Mouse (Mus musculus): Measurements from ENCODE around the gene Gdnf. TPM values are rescaled to one million over a fixed set of nuclear protein-coding genes. Genes with fewer than 3 reads are reported as not detected.

The Gdnf gene
- polyA plus RNA-seq, 1 experiment, result 0.46 TPM

DNA sequence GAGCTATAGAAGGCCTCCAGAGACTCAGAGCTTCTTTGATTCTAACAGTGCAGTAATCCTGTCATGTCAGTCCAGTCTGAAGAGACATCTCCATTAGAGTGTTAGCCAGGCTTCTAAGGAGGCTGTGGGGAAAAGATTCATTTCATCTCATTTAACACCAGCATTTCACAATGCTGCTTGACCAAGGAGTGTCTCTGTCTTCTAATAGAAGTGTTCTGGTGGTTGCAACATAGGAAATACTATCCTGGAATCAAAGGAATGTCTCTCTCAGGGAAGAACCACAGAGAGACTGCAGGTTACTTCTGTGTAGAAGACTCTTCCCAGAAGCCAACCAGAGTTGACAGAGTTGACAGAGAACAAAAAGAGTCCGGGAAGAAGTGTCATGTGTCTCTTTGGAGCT, 31.0 kb downstream of the Gdnf start:
- no peak overlapping the region for H3K27ac ChIP-seq (ENCODE audit: insufficient read depth, low read length)
- no peak overlapping the region for H3K4me3 ChIP-seq (ENCODE audit: insufficient read depth, low read length)
- no peaks in the 10 kb centered on the region for H3K4me1 ChIP-seq (ENCODE audit: control insufficient read depth, insufficient read depth, low read length)
- TF ChIP-seq CTCF (IDR thresholded peaks at IDR 0.05; ENCODE audit: extremely low read depth, insufficient read depth, low read length) (no peak), POLR2A (IDR thresholded peaks at IDR 0.05; ENCODE audit: extremely low read depth, insufficient read depth, low read length) (no peak)

- Histone ChIP-seq H3K4me1 (ENCODE audit: control insufficient read depth, insufficient read depth, low read length) (no peaks in the 10 kb centered on the region), H3K4me3 (ENCODE audit: insufficient read depth, low read length) (no peak overlapping the region), H3K27ac (ENCODE audit: insufficient read depth, low read length) (no peak overlapping the region)
- TF ChIP-seq CTCF (IDR thresholded peaks at IDR 0.05; ENCODE audit: extremely low read depth, insufficient read depth, low read length) (no peak), POLR2A (IDR thresholded peaks at IDR 0.05; ENCODE audit: extremely low read depth, insufficient read depth, low read length) (no peak)
These were observed 31.8 kb downstream of the Gdnf start for GRCm38 (mm10) chr15:7842398-7842797.

- TF ChIP-seq POLR2A (IDR thresholded peaks at IDR 0.05; ENCODE audit: extremely low read depth, insufficient read depth, low read length) (no peak), CTCF (IDR thresholded peaks at IDR 0.05; ENCODE audit: extremely low read depth, insufficient read depth, low read length) (no peak)
- no peaks in the 10 kb centered on the region for H3K4me1 ChIP-seq (ENCODE audit: control insufficient read depth, insufficient read depth, low read length)
- H3K27ac ChIP-seq (ENCODE audit: insufficient read depth, low read length), result no peak overlapping the region
- H3K4me3 ChIP-seq (ENCODE audit: insufficient read depth, low read length), result no peak overlapping the region
These were observed 46.8 kb downstream of the Gdnf start for GRCm38 (mm10) chr15:7857418-7857817.

- no peak overlapping the region for H3K4me3 ChIP-seq (ENCODE audit: insufficient read depth, low read length)
- no peak for TF ChIP-seq POLR2A (IDR thresholded peaks at IDR 0.05; ENCODE audit: extremely low read depth, insufficient read depth, low read length)
- no peak for TF ChIP-seq CTCF (IDR thresholded peaks at IDR 0.05; ENCODE audit: extremely low read depth, insufficient read depth, low read length)
- no peak overlapping the region for H3K27ac ChIP-seq (ENCODE audit: insufficient read depth, low read length)
- H3K4me1 ChIP-seq (ENCODE audit: control insufficient read depth, insufficient read depth, low read length), result peaks cover 2% of the 10 kb centered on the region; the same call in 1 of the 2 replicates
These were observed 48.2 kb downstream of the Gdnf start for GRCm38 (mm10) chr15:7858841-7859240.

DNA sequence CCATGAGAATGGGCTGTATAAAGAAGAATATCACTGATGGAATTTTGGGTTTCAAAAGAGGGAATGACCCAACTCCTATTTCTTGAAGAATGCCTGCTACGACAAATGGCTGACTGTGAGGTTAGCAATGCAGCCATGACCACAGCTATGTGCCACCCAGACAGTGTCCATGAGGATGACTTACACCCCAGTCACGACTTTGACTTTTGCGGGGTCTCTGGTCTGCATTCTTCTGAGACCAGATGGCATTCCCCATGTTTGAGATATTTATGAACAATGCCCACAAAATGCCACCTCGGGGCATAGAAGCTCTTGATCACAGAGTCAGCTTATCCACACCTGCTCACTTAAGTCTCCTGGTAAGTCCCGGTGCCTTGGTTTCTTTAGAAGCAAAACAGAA, 52.2 kb downstream of the Gdnf start:
- Histone ChIP-seq H3K4me1 (ENCODE audit: control insufficient read depth, insufficient read depth, low read length) (peaks cover 2% of the 10 kb centered on the region; the same call in 1 of the 2 replicates), H3K27ac (ENCODE audit: insufficient read depth, low read length) (no peak overlapping the region), H3K4me3 (ENCODE audit: insufficient read depth, low read length) (no peak overlapping the region)
- TF ChIP-seq POLR2A (IDR thresholded peaks at IDR 0.05; ENCODE audit: extremely low read depth, insufficient read depth, low read length) (no peak), CTCF (IDR thresholded peaks at IDR 0.05; ENCODE audit: extremely low read depth, insufficient read depth, low read length) (no peak)

- TF ChIP-seq POLR2A (IDR thresholded peaks at IDR 0.05; ENCODE audit: extremely low read depth, insufficient read depth, low read length) (no peak), CTCF (IDR thresholded peaks at IDR 0.05; ENCODE audit: extremely low read depth, insufficient read depth, low read length) (no peak)
- H3K4me1 ChIP-seq (ENCODE audit: control insufficient read depth, insufficient read depth, low read length), result peaks cover 2% of the 10 kb centered on the region; the same call in 1 of the 2 replicates
- no peak overlapping the region for H3K4me3 ChIP-seq (ENCODE audit: insufficient read depth, low read length)
- H3K27ac ChIP-seq (ENCODE audit: insufficient read depth, low read length), result no peak overlapping the region
These were observed 52.7 kb downstream of the Gdnf start for GRCm38 (mm10) chr15:7863328-7863727.

DNA sequence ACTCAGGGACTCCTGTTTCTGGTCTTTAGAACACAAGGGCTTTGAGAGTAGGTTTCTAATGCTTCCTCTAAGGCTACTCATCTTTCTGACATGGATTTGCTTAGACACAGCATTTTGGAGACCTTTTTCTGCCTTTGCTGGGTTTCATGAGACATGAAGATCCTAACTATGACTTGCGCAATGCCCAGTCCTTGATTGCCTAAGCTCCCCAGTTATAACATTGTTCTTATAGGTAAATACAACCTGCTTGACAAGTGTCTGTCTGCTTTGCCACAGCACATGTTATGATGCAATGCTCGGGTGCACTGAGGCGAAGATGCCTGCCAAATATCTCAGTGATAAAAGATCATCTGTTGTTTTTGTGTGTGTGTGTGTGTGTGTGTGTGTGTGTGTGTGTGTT, 54.7 kb downstream of the Gdnf start:
- Histone ChIP-seq H3K27ac (ENCODE audit: insufficient read depth, low read length) (no peak overlapping the region), H3K4me3 (ENCODE audit: insufficient read depth, low read length) (no peak overlapping the region), H3K4me1 (ENCODE audit: control insufficient read depth, insufficient read depth, low read length) (peaks cover 2% of the 10 kb centered on the region; the same call in 1 of the 2 replicates)
- TF ChIP-seq POLR2A (IDR thresholded peaks at IDR 0.05; ENCODE audit: extremely low read depth, insufficient read depth, low read length), result no peak
- no peak for TF ChIP-seq CTCF (IDR thresholded peaks at IDR 0.05; ENCODE audit: extremely low read depth, insufficient read depth, low read length)

- Histone ChIP-seq H3K4me3 (ENCODE audit: insufficient read depth, low read length) (no peak overlapping the region), H3K4me1 (ENCODE audit: control insufficient read depth, insufficient read depth, low read length) (no peaks in the 10 kb centered on the region), H3K27ac (ENCODE audit: insufficient read depth, low read length) (no peak overlapping the region)
- no peak for TF ChIP-seq CTCF (IDR thresholded peaks at IDR 0.05; ENCODE audit: extremely low read depth, insufficient read depth, low read length)
- TF ChIP-seq POLR2A (IDR thresholded peaks at IDR 0.05; ENCODE audit: extremely low read depth, insufficient read depth, low read length), result no peak
These were observed 61.8 kb downstream of the Gdnf start for GRCm38 (mm10) chr15:7872473-7872872.

DNA sequence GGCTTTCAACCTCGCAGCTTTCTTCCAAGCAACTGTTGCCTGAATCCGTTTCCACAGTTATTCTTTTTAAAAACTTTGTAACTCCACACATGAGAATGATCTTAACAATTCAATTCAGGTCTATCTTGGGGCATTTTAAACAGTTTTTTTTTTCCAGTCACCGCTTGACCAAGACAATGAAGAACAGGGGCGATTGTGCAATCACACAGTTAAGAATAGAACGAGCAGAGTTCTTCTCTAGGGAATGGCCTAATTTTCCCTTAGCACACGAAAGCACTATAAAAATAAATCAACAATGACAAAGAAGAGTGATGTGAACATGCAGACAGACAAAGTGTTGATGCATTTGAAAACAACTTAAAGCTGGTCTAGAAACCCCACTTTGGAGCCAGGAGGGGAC, 65.2 kb downstream of the Gdnf start:
- no peak overlapping the region for H3K4me3 ChIP-seq (ENCODE audit: insufficient read depth, low read length)
- no peaks in the 10 kb centered on the region for H3K4me1 ChIP-seq (ENCODE audit: control insufficient read depth, insufficient read depth, low read length)
- TF ChIP-seq CTCF (IDR thresholded peaks at IDR 0.05; ENCODE audit: extremely low read depth, insufficient read depth, low read length) (no peak), POLR2A (IDR thresholded peaks at IDR 0.05; ENCODE audit: extremely low read depth, insufficient read depth, low read length) (no peak)
- no peak overlapping the region for H3K27ac ChIP-seq (ENCODE audit: insufficient read depth, low read length)

- H3K27ac ChIP-seq (ENCODE audit: insufficient read depth, low read length), result no peak overlapping the region
- H3K4me1 ChIP-seq (ENCODE audit: control insufficient read depth, insufficient read depth, low read length), result no peaks in the 10 kb centered on the region
- no peak overlapping the region for H3K4me3 ChIP-seq (ENCODE audit: insufficient read depth, low read length)
- no peak for TF ChIP-seq POLR2A (IDR thresholded peaks at IDR 0.05; ENCODE audit: extremely low read depth, insufficient read depth, low read length)
- TF ChIP-seq CTCF (IDR thresholded peaks at IDR 0.05; ENCODE audit: extremely low read depth, insufficient read depth, low read length), result no peak
These were observed 67.2 kb downstream of the Gdnf start for GRCm38 (mm10) chr15:7877560-7878467.
